Mouse (Mus musculus) bone marrow, adult 2 months (tissue): ENCODE measurements around the gene D630036H23Rik.

Source experiments
- CTCF ChIP-seq: fragments of 200-500 bp; IDR thresholded peaks from 2 replicates; pipeline ENCODE4 v1.5.1; 2011; ENCODE audit warnings: low read length, control low read depth; ENCODE audit not compliant: control insufficient read depth, insufficient read depth
- POLR2A ChIP-seq: fragments of 200-500 bp; IDR thresholded peaks from 2 replicates; pipeline ENCODE4 v1.6.1; 2011; ENCODE audit warnings: low read depth, mild to moderate bottlenecking, control low read depth, low read length, borderline replicate concordance; ENCODE audit not compliant: control insufficient read depth

GRCm38 (mm10) chr12:36381441-36382340 lies at the start of gene D630036H23Rik, which contains the start of gene Ispd:
- TF ChIP-seq CTCF (no peak), POLR2A (peak; percentile 34; the same call in 1 of the 2 replicates)
